Mouse (Mus musculus): ENCODE data around the gene Gm10639.

The Gm10639 gene

DNA sequence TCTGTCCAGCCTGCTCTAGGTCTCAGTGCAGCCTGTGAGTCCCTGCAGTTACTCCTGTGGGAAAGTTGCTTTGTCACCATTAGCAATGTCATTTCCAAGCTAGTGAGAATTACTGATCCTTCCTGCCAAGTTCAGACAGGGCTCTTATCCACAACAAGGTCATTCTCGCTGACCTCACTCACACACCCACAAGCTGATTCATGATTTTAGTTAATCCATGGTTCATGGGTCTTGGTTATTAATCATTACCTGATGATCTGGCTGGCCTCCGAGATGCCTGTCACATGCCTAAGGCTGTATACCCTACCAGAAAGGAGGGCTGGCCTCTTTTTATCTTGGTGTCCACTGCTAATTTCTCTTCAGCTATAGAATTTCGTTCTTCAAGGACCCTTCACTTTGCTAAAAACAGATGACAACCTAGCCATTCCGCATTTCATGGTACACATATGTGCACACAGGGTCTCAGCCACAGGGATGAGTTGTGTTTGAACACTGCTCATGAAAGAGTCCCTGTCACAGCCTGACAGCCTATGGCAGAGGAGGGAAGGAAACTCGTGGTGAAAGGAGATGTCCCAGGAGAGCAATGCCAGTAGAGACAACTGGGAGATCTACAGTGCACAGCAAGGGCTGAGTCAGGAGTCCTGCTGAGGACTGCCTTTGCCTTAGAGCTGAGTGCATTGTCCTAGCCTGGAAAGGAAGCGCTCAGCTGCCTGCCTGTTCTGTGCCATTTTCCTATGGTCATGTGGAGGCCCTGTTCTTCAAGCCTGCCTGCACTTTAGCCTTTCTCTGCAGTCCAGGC is 58.7 kb downstream of the Gm10639 start:
- 81% methylated on average over 6 of the region's 6 CpGs for WGBS

DNA sequence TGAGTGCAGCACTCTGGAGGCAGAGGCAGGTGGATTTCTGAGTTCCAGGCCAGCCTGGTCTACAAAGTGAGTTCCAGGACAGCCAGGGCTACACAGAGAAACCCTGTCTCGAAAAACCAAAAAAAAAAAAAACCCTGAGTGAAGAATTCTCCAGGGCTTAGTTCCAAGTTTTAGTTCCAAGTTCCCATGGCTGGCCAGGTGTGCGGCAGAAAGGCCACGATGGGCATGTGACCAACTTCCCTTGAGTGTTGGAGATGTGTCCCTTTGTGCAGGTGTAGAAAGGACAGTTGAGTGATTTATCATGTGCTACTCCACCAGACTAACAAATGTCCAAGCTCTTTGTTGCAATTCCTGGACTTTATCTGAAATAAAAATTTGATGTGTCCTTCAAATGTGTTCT is 59.4 kb downstream of the Gm10639 start:
- 81% methylated on average over 3 of the region's 3 CpGs for WGBS

DNA sequence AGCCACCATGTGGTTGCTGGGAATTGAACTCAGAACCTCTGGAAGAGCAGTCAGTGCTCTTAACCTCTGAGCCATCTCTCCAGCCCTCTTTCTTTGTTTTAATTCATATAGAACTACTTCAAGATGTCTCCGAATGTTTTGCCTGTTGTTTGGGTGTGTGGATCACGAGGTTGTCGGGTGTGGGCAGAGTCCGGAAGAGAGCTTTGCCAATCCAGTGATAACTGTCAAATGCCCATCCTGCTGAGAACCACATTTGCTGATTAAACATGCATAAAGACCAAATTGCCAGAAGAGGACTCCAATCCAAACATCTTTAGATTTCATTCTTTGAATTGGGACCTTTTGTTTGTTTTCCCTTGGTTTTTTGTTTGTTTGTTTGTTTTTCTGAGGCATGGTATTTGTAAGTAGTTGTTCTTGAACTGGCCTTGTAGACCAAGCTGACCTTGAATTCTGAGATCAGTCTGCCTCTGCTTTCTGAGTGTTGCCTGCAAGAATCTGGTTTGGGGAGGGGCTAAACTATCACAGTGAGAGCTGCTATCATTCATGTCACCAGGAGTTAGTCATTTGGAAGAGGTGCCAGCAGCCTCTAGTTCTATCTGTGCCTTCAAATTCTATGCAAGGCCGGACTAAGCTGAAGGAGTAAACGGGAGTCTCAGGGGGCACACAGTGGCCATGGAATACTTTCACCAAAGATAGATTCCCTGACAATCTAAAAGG is 61.9 kb downstream of the Gm10639 start:
- WGBS: 92% methylated on average over 6 of the region's 6 CpGs
